Mouse (Mus musculus) liver, postnatal 0 days (tissue): Measurements from ENCODE around the gene Mgat5b.

Experiments
- CTCF ChIP-seq: sonication (generic); IDR thresholded peaks from 2 replicates; pipeline ENCODE4 v1.5.1; 2016; ENCODE audit warnings: antibody characterized with exemption, low read depth
- EP300 ChIP-seq: IDR thresholded peaks from 2 replicates; pipeline ENCODE4 v1.6.1; 2016; ENCODE audit warnings: antibody characterized with exemption, low read depth, mild to moderate bottlenecking

GRCm38 (mm10) chr11:116954231-116955118 is 35.8 kb downstream of the Mgat5b start:
- no peak for TF ChIP-seq CTCF
- TF ChIP-seq EP300: no peak
